Mouse (Mus musculus) MEL (cell line): ENCODE measurements around the gene Hoxb7.

ENCODE experiments used
- CTCF ChIP-seq, 3 experiments: IDR thresholded peaks in 2 of 3; conservative IDR thresholded peaks in 1 of 3; 2 replicates each; pipeline ENCODE4 v1.5.1; 2011 to 2012; ENCODE audit warnings: low read length in 3 of 3, low read depth in 2 of 3, mild to moderate bottlenecking in 2 of 3, improper control_type of control experiment in 1 of 3, inconsistent platforms in 1 of 3, mixed read lengths in 1 of 3, moderate library complexity in 1 of 3; ENCODE audit not compliant: control insufficient read depth in 1 of 3, insufficient read depth in 1 of 3, poor library complexity in 1 of 3, severe bottlenecking in 1 of 3
- GATA1 ChIP-seq: IDR thresholded peaks from 2 replicates; pipeline ENCODE4 v1.6.1; 2011; ENCODE audit warnings: low read depth, low read length, improper control_type of control experiment
- POLR2A ChIP-seq, 2 experiments: IDR thresholded peaks; 2 replicates each; pipeline ENCODE4 v1.6.1; 2011 to 2012; ENCODE audit warnings: low read length in 2 of 2, mild to moderate bottlenecking in 2 of 2, control low read depth in 1 of 2, improper control_type of control experiment in 1 of 2, low read depth in 1 of 2, moderate library complexity in 1 of 2; ENCODE audit not compliant: control insufficient read depth in 1 of 2, insufficient read depth in 1 of 2, poor library complexity in 1 of 2
- SMC3 ChIP-seq: IDR thresholded peaks from 2 replicates; pipeline ENCODE4 v1.6.1; 2011; ENCODE audit warnings: low read depth, low read length, improper control_type of control experiment
- TCF12 ChIP-seq: IDR thresholded peaks from 2 replicates; pipeline ENCODE4 v1.6.1; 2014; ENCODE audit warnings: low read depth, mild to moderate bottlenecking, inconsistent platforms, low read length, improper control_type of control experiment, moderate library complexity
- ZC3H11A ChIP-seq: IDR thresholded peaks from 2 replicates; pipeline ENCODE4 v1.6.1; 2012; ENCODE audit warnings: low read depth, mild to moderate bottlenecking, inconsistent platforms, low read length, improper control_type of control experiment

GRCm38 (mm10) chr11:96263636-96264389, 22.6 kb upstream of the Hoxb7 start:
- TF ChIP-seq TCF12, result no peak
- no peak for TF ChIP-seq POLR2A (IDR thresholded peaks at IDR 0.05; ENCODE audit: control insufficient read depth in 1 of 2, insufficient read depth in 1 of 2, low read depth in 1 of 2, low read length in 2 of 2, poor library complexity in 1 of 2)
- TF ChIP-seq ZC3H11A, result no peak
- no peak for TF ChIP-seq GATA1
- TF ChIP-seq SMC3, result no peak
- no peak for TF ChIP-seq CTCF (IDR thresholded peaks at IDR 0.05 in 2 of 3, conservative IDR thresholded peaks at IDR 0.05 in 1 of 3; ENCODE audit: control insufficient read depth in 1 of 3, insufficient read depth in 1 of 3, low read depth in 2 of 3, low read length in 3 of 3, poor library complexity in 1 of 3, severe bottlenecking in 1 of 3)
